In the genomic region with DNA sequence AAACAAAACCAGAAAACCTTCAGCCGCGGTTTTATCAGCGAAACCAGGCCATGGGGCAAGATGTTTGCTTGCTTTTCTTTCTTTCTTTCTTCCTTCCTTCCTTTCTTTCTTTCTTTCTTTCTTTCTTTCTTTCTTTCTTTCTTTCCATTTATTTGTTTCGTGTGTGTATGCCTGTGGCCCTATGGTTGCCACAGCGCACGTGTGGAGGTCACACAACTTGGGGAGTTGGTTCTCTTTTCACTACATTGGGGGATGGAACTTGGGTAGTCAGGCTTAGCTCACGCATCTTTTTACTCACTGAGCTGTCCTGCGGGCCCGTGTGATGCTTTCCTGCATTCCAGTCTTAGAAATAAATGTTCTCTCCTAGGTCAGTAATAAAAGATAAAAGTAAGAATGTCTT, we compare ENCODE assay signal across 9 mouse cellular contexts. TPM values are rescaled to one million over a fixed set of nuclear protein-coding genes. Genes with fewer than 3 reads are reported as not detected.
DNase-seq lines count a peak whose midpoint lies in the region; ATAC-seq and TF ChIP-seq lines count a peak whose summit lies in the region.
"Had no signal": no experiment of that assay in that cellular context is flagged by ENCODE, and none has a peak within 500 bp of the region (broad histone marks: within the 10 kb centered on the region; RNA-seq: fewer than 3 reads in every experiment).

No protein-coding gene starts in this region.

- H3K27ac ChIP-seq in testis, adult 2 months (ENCODE audit: control insufficient read depth, insufficient read depth, low read depth, low read length): peak overlapping the region; percentile 79
- peak overlapping the region; percentile 82 for H3K27ac ChIP-seq in limb, embryonic 15.5 days
- peak overlapping the region; percentile 40; the same call in 1 of the 2 replicates for H3K27ac ChIP-seq in stomach, embryonic 16.5 days (ENCODE audit: low read length)

- no peak for TF ChIP-seq CTCF in testis, adult 2 months (IDR thresholded peaks at IDR 0.05; ENCODE audit: control insufficient read depth, insufficient read depth, insufficient replicate concordance, low read depth, low read length)

- WGBS in limb, embryonic 15.5 days: 7% methylated on average over 9 of the region's 9 CpGs
- WGBS in stomach, embryonic 16.5 days: 14% methylated on average over 9 of the region's 9 CpGs

- peaks cover 19% of the 10 kb centered on the region for H3K36me3 ChIP-seq in erythroblast, embryonic 14.5 days (ENCODE audit: control insufficient read depth)
- no peaks in the 10 kb centered on the region for H3K36me3 ChIP-seq in testis, adult 2 months (ENCODE audit: control insufficient read depth, insufficient read depth, low read length)
- peaks cover 21% of the 10 kb centered on the region for H3K36me3 ChIP-seq in limb, embryonic 15.5 days
- no peaks in the 10 kb centered on the region for H3K36me3 ChIP-seq in stomach, embryonic 16.5 days (ENCODE audit: control insufficient read depth, insufficient read depth, low read length)

- DNase-seq in testis, postnatal 14 days (ENCODE audit: low spot score): no peak
- no peak for DNase-seq in gastrocnemius, adult 18-20 months (ENCODE audit: low spot score)
- no peak for DNase-seq in cerebellum, adult 18-20 months

- no peak for TF ChIP-seq POLR2A in testis, adult 2 months (IDR thresholded peaks at IDR 0.05; ENCODE audit: control insufficient read depth, low read depth, low read length)

- peak overlapping the region; percentile 52 for H3K9ac ChIP-seq in limb, embryonic 15.5 days
- H3K9ac ChIP-seq in stomach, embryonic 16.5 days (ENCODE audit: low read length): peak overlapping the region; percentile 72

- H3K9me3 ChIP-seq in erythroblast, embryonic 14.5 days (ENCODE audit: control insufficient read depth, low read length): no peaks in the 10 kb centered on the region
- no peaks in the 10 kb centered on the region for H3K9me3 ChIP-seq in limb, embryonic 15.5 days
- H3K9me3 ChIP-seq in stomach, embryonic 16.5 days (replicated peaks; ENCODE audit: control insufficient read depth, low read length): no peaks in the 10 kb centered on the region

- peak overlapping the region; percentile 84 for H3K4me3 ChIP-seq in erythroblast, embryonic 14.5 days (replicated peaks)
- peak overlapping the region; percentile 77; the same call in 1 of the 2 replicates for H3K4me3 ChIP-seq in testis, adult 2 months (ENCODE audit: control insufficient read depth, low read depth, low read length)
- H3K4me3 ChIP-seq in limb, embryonic 15.5 days: peak overlapping the region; percentile 86
- H3K4me3 ChIP-seq in stomach, embryonic 16.5 days (replicated peaks; ENCODE audit: low read length): peak overlapping the region; percentile 74

- peaks cover 29% of the 10 kb centered on the region for H3K4me1 ChIP-seq in erythroblast, embryonic 14.5 days (ENCODE audit: control insufficient read depth)
- H3K4me1 ChIP-seq in testis, adult 2 months (ENCODE audit: control insufficient read depth, insufficient read depth, low read length): peaks cover 15% of the 10 kb centered on the region
- H3K4me1 ChIP-seq in limb, embryonic 15.5 days: peaks cover 39% of the 10 kb centered on the region
- peaks cover 14% of the 10 kb centered on the region for H3K4me1 ChIP-seq in stomach, embryonic 16.5 days (ENCODE audit: control insufficient read depth, insufficient read depth, low read length)

- H3K27me3 ChIP-seq in erythroblast, embryonic 14.5 days (ENCODE audit: control insufficient read depth): 0 out of 2 replicates have a peak, but pooled peaks cover 3% of the 10 kb centered on the region
- no peaks in the 10 kb centered on the region; the same call in 1 of the 2 replicates for H3K27me3 ChIP-seq in testis, adult 2 months (ENCODE audit: control insufficient read depth, insufficient read depth, low read length)
- no peaks in the 10 kb centered on the region for H3K27me3 ChIP-seq in limb, embryonic 15.5 days
- no peaks in the 10 kb centered on the region for H3K27me3 ChIP-seq in stomach, embryonic 16.5 days (ENCODE audit: control insufficient read depth, insufficient read depth, low read length)

- H3K4me2 ChIP-seq in limb, embryonic 15.5 days: peak overlapping the region; percentile 91
- H3K4me2 ChIP-seq in stomach, embryonic 16.5 days (ENCODE audit: low read depth, low read length): peak overlapping the region; percentile 67

- no peak for ATAC-seq in erythroblast, adult 5-6 weeks (replicated peaks; ENCODE audit: low FRiP score, poor library complexity, severe bottlenecking)
- ATAC-seq in limb, embryonic 15.5 days (ENCODE audit: insufficient number of reproducible peaks, low FRiP score, low TSS enrichment, low read depth): no peak
- ATAC-seq in stomach, embryonic 16.5 days (ENCODE audit: insufficient read depth, low FRiP score): no peak

RNA-seq across cellular contexts. Expression of a gene that starts 0.7 kb away (rescaled TPM):
- 0.35 and 0.38 TPM in 2 replicates for polyA plus RNA-seq in erythroblast, embryonic 14.5 days (2012)
- 4.0 and 9.8 TPM in 2 replicates for total RNA-seq in erythroblast, adult 5-6 weeks (2015; ENCODE audit: low replicate concordance)
- 12.7 and 14.6 TPM in 2 replicates for total RNA-seq in erythroblast, adult 5-6 weeks (2017; ENCODE audit: low replicate concordance)
- polyA plus RNA-seq in testis, adult 2 months (2012; rRNA removed): 16.4 and 18.6 TPM in 2 replicates
- 44.4 and 55.6 TPM in 2 replicates for polyA plus RNA-seq in limb, embryonic 15.5 days (2015; fragmentation: Nextera tagmentation; extraction: Ambion mirVana)
- polyA plus RNA-seq in stomach, embryonic 16.5 days (2015; fragmentation: Nextera tagmentation; extraction: Ambion mirVana): 43.7 and 45.3 TPM in 2 replicates
- 100 to 1,000 TPM; 168 to 192 TPM for total RNA-seq in gastrocnemius, adult 18-20 months (2021)

RNA-seq across cellular contexts. Expression of a gene that starts 41.9 kb away (rescaled TPM):
- not detected in 2 replicates for polyA plus RNA-seq in erythroblast, embryonic 14.5 days (2012)
- 0.38 and 0.84 TPM in 2 replicates for total RNA-seq in erythroblast, adult 5-6 weeks (2015; ENCODE audit: low replicate concordance)
- total RNA-seq in erythroblast, adult 5-6 weeks (2017; ENCODE audit: low replicate concordance): 2.8 and 9.6 TPM in 2 replicates
- 0.73 and 1.2 TPM in 2 replicates for polyA plus RNA-seq in testis, adult 2 months (2012; rRNA removed)
- polyA plus RNA-seq in limb, embryonic 15.5 days (2015; fragmentation: Nextera tagmentation; extraction: Ambion mirVana): 3.3 and 4.9 TPM in 2 replicates
- polyA plus RNA-seq in stomach, embryonic 16.5 days (2015; fragmentation: Nextera tagmentation; extraction: Ambion mirVana): 1.9 and 2.8 TPM in 2 replicates
- 10 to 100 TPM; 13.6 to 29.2 TPM for total RNA-seq in gastrocnemius, adult 18-20 months (2021)
- polyA plus RNA-seq: CD4-positive, CD25-positive, alpha-beta regulatory T cell, adult 4 months had no signal

Comparison
In these comparisons a context has a peak if more than half of its experiments do, and no peak if none do; other contexts are left out.
1. RNA of a gene that starts 0.7 kb away (polyA plus RNA-seq): 44.4 to 55.6 TPM in limb, embryonic 15.5 days, 43.7 to 45.3 TPM in stomach, embryonic 16.5 days and 16.4 to 18.6 TPM in testis, adult 2 months; 0.35 to 0.38 TPM in erythroblast, embryonic 14.5 days; every median in the first group is over 10 times any median in the second.
2. Peak in every context shown above with its lines, with median percentiles within 50 percentile points of each other: H3K4me3 ChIP-seq and H3K27ac ChIP-seq.